Mouse (Mus musculus) myocyte (in vitro differentiated cells): ENCODE data around the gene Mctp1. TPM values are rescaled to one million over a fixed set of nuclear protein-coding genes. Genes with fewer than 3 reads are reported as not detected.

Experiments used
- H3K27me3 ChIP-seq: one replicate; pipeline ENCODE4 v1.6.1; 2011; ENCODE audit not compliant: control insufficient read depth, insufficient read depth, insufficient read length
- H3K36me3 ChIP-seq: one replicate; pipeline ENCODE4 v1.6.1; 2011; ENCODE audit not compliant: control insufficient read depth, insufficient read depth
- H3K4me2 ChIP-seq: one replicate; pipeline ENCODE4 v1.6.1; 2011; ENCODE audit warnings: low read depth, control low read depth
- H3K4me3 ChIP-seq: one replicate; pipeline ENCODE4 v1.5.1; 2011; ENCODE audit warnings: mild to moderate bottlenecking, control low read depth, moderate library complexity
- H3K79me2 ChIP-seq: one replicate; pipeline ENCODE4 v1.6.1; 2011; ENCODE audit not compliant: control insufficient read depth, insufficient read depth
- H3ac ChIP-seq: one replicate; pipeline ENCODE4 v1.6.1; 2011; ENCODE audit not compliant: control insufficient read depth, insufficient read length
- CEBPB ChIP-seq: IDR thresholded peaks from 2 replicates; pipeline ENCODE4 v1.6.1; 2011; ENCODE audit warnings: mild to moderate bottlenecking, moderate library complexity; ENCODE audit not compliant: poor library complexity, insufficient read depth, severe bottlenecking
- E2F4 ChIP-seq: IDR thresholded peaks from one replicate; pipeline ENCODE4 v1.6.1; 2011; ENCODE audit warnings: mild to moderate bottlenecking, control low read depth, moderate library complexity; ENCODE audit not compliant: insufficient read depth
- MAX ChIP-seq: IDR thresholded peaks from one replicate; pipeline ENCODE4 v1.6.1; 2011; ENCODE audit warnings: low read depth, mild to moderate bottlenecking, control low read depth
- MYOD1 ChIP-seq, 3 experiments: IDR thresholded peaks; one replicate each; pipeline ENCODE4 v1.6.1; 2011; ENCODE audit warnings: control low read depth in 2 of 3, low read depth in 2 of 3, mild to moderate bottlenecking in 2 of 3, moderate library complexity in 1 of 3; ENCODE audit not compliant: insufficient read length in 2 of 3, control insufficient read depth in 1 of 3
- MYOG ChIP-seq, 3 experiments: IDR thresholded peaks; one replicate each; pipeline ENCODE4 v1.6.1; 2011; ENCODE audit warnings: control low read depth in 2 of 3, low read depth in 2 of 3, mild to moderate bottlenecking in 2 of 3; ENCODE audit not compliant: insufficient read length in 2 of 3, control insufficient read depth in 1 of 3, insufficient read depth in 1 of 3
- POLR2A ChIP-seq: IDR thresholded peaks from one replicate; pipeline ENCODE4 v1.6.1; 2011; ENCODE audit warnings: low read depth, mild to moderate bottlenecking, control low read depth, moderate library complexity; ENCODE audit not compliant: insufficient read length
- POLR2AphosphoS2 ChIP-seq: IDR thresholded peaks from one replicate; pipeline ENCODE4 v1.6.1; 2011; ENCODE audit warnings: low read depth, control low read depth; ENCODE audit not compliant: insufficient read length
- REST ChIP-seq: IDR thresholded peaks from one replicate; pipeline ENCODE4 v1.6.1; 2011; ENCODE audit warnings: mild to moderate bottlenecking, control low read depth, moderate library complexity; ENCODE audit not compliant: insufficient read depth, insufficient read length
- SRF ChIP-seq: IDR thresholded peaks from one replicate; pipeline ENCODE4 v1.6.1; 2011; ENCODE audit warnings: low read depth; ENCODE audit not compliant: control insufficient read depth, insufficient read length
- TCF12 ChIP-seq: IDR thresholded peaks from one replicate; pipeline ENCODE4 v1.6.1; 2011; ENCODE audit warnings: mild to moderate bottlenecking, control low read depth; ENCODE audit not compliant: poor library complexity, insufficient read depth, severe bottlenecking
- TCF3 ChIP-seq: IDR thresholded peaks from one replicate; pipeline ENCODE4 v1.6.1; 2011; ENCODE audit warnings: low read depth, control low read depth; ENCODE audit not compliant: insufficient read length
- USF1 ChIP-seq: IDR thresholded peaks from one replicate; pipeline ENCODE4 v1.6.1; 2011; ENCODE audit warnings: low read depth, mild to moderate bottlenecking, control low read depth, moderate library complexity
- polyA plus RNA-seq: library from polyadenylated mRNA; unstranded; fragments of >200 nt; fragmentation: generic; extraction: Trizol; gene quantifications from one replicate; pipeline ENCODE4 v1.2.1, GENCODE M21; 2012; ENCODE audit warnings: missing spikeins

Gene Mctp1
- polyA plus RNA-seq, 1 experiment: 0.67 TPM

GRCm38 (mm10) chr13:76415346-76415745, 31.0 kb downstream of the Mctp1 start:
- no peak for TF ChIP-seq POLR2A
- no peak for TF ChIP-seq MYOD1 (IDR thresholded peaks at IDR 0.05; ENCODE audit: control insufficient read depth in 1 of 3, insufficient read length in 2 of 3, low read depth in 2 of 3)
- no peak for TF ChIP-seq MAX
- no peak for TF ChIP-seq SRF
- TF ChIP-seq USF1: no peak
- no peak for TF ChIP-seq TCF3
- TF ChIP-seq REST: no peak
- no peaks in the 10 kb centered on the region for H3K79me2 ChIP-seq

GRCm38 (mm10) chr13:76420111-76420510, 35.8 kb downstream of the Mctp1 start:
- Histone ChIP-seq H3K36me3 (no peaks in the 10 kb centered on the region), H3ac (no peak overlapping the region), H3K4me3 (no peak overlapping the region), H3K79me2 (no peaks in the 10 kb centered on the region), H3K27me3 (no peaks in the 10 kb centered on the region), H3K4me2 (no peak overlapping the region)
- TF ChIP-seq REST (no peak), POLR2AphosphoS2 (no peak), SRF (no peak)

More at GRCm38 (mm10) chr13:76415346-76415745, 31.0 kb downstream of the Mctp1 start:
- Histone ChIP-seq H3K36me3 (no peaks in the 10 kb centered on the region), H3K27me3 (no peaks in the 10 kb centered on the region), H3K4me2 (no peak overlapping the region), H3K4me3 (no peak overlapping the region), H3ac (no peak overlapping the region)

DNA sequence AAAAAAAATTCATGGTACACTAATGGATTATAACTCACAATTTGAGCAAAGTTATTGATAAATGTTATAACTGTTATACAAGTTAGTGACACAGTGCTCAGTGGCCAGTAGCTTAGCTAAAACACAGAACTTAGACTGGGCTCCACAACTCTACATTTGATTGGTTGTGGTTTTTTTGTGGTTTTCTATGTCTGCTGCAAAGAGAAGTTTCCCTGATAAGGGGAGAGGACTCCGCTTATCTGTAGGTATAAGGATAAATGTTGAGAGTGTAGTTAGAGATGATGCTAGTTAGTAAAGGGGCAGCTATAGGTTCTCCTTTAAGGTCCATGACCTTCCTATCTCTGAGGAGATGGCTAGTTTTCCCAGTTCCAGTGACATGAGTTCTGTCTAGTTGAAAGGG, 36.7 kb downstream of the Mctp1 start:
- Histone ChIP-seq H3ac (no peak overlapping the region), H3K4me3 (no peak overlapping the region)
- TF ChIP-seq E2F4 (no peak), REST (no peak), CEBPB (no peak), POLR2A (no peak), POLR2AphosphoS2 (no peak), MYOG (IDR thresholded peaks at IDR 0.05; ENCODE audit: control insufficient read depth in 1 of 3, insufficient read depth in 1 of 3, insufficient read length in 2 of 3, low read depth in 2 of 3) (no peak), TCF12 (no peak), MYOD1 (IDR thresholded peaks at IDR 0.05; ENCODE audit: control insufficient read depth in 1 of 3, insufficient read length in 2 of 3, low read depth in 2 of 3) (no peak), TCF3 (no peak), USF1 (no peak)

DNA sequence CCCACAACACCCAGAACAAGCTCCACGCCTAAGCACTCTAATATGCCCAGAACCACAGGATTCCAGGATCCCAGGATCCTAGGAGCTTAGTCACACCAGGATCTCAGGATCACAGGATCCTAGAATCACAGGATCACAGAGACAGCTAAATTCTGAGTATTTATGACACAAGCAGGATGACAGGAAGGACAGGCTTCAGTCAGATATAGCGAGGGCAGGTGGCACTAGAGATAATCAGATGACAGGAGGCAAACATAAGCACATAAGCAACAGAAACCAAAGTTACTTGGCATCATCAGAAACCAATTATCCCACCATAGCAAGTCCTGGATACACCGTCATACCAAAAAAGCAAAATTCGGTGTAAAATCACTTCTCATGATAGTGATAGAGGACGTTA, 37.8 kb downstream of the Mctp1 start:
- Histone ChIP-seq H3K27me3 (no peaks in the 10 kb centered on the region), H3K4me3 (no peak overlapping the region), H3ac (no peak overlapping the region), H3K4me2 (no peak overlapping the region), H3K36me3 (no peaks in the 10 kb centered on the region), H3K79me2 (no peaks in the 10 kb centered on the region)
- TF ChIP-seq SRF (no peak), CEBPB (no peak), USF1 (no peak), REST (no peak), TCF3 (no peak), TCF12 (no peak), E2F4 (no peak), MYOD1 (IDR thresholded peaks at IDR 0.05; ENCODE audit: control insufficient read depth in 1 of 3, insufficient read length in 2 of 3, low read depth in 2 of 3) (no peak), MAX (no peak), POLR2AphosphoS2 (no peak), MYOG (IDR thresholded peaks at IDR 0.05; ENCODE audit: control insufficient read depth in 1 of 3, insufficient read depth in 1 of 3, insufficient read length in 2 of 3, low read depth in 2 of 3) (no peak), POLR2A (no peak)

More for the DNA sequence above, 36.7 kb downstream of the Mctp1 start:
- H3K4me2 ChIP-seq: no peak overlapping the region
- H3K36me3 ChIP-seq: no peaks in the 10 kb centered on the region
- no peaks in the 10 kb centered on the region for H3K27me3 ChIP-seq
- no peaks in the 10 kb centered on the region for H3K79me2 ChIP-seq

DNA sequence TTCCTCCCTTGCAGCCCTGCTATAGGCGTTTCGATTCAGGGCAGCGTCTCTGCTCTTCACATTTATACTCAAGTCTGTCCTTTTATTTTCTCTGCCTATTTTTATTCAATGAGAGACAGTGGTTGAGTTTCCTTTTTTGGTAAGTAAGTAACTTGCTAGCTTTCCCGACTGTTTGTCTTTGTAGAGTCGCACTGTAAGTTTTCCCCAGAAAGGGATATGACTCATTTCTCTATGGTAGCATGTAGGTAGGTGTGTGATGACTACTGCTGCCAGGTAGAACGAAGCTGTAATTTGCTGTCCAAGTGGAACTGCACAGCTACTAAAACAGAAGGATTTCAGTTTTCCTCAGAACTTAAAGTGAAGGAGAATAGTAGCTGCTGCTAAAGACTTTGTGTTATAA, 45.1 kb downstream of the Mctp1 start:
- no peak overlapping the region for H3ac ChIP-seq
- no peaks in the 10 kb centered on the region for H3K27me3 ChIP-seq
- no peaks in the 10 kb centered on the region for H3K36me3 ChIP-seq
- no peak for TF ChIP-seq USF1
- H3K4me2 ChIP-seq: no peak overlapping the region
- no peaks in the 10 kb centered on the region for H3K79me2 ChIP-seq
- no peak overlapping the region for H3K4me3 ChIP-seq

- TF ChIP-seq TCF12 (no peak), MAX (no peak), E2F4 (no peak), REST (no peak), USF1 (no peak), POLR2AphosphoS2 (no peak)
- Histone ChIP-seq H3K4me3 (no peak overlapping the region), H3K36me3 (no peaks in the 10 kb centered on the region), H3K4me2 (no peak overlapping the region), H3K27me3 (no peaks in the 10 kb centered on the region), H3ac (no peak overlapping the region), H3K79me2 (no peaks in the 10 kb centered on the region)
Observed at GRCm38 (mm10) chr13:76429927-76430326, 45.6 kb downstream of the Mctp1 start.
